8 mouse cellular contexts compared by ENCODE assay signal in genomic region chr8:70653226-70653625, GRCm38 (mm10). TPM values are rescaled to one million over a fixed set of nuclear protein-coding genes. Genes with fewer than 3 reads are reported as not detected.
DNase-seq lines count a peak whose midpoint lies in the region; ATAC-seq and TF ChIP-seq lines count a peak whose summit lies in the region.

No protein-coding gene starts in this region.

- peaks cover 39% of the 10 kb centered on the region for H3K36me3 ChIP-seq in midbrain, embryonic 12.5 days
- H3K36me3 ChIP-seq in midbrain, embryonic 14.5 days (ENCODE audit: control insufficient read depth, insufficient read depth, low read length): peaks cover 35% of the 10 kb centered on the region
- peaks cover 8% of the 10 kb centered on the region for H3K36me3 ChIP-seq in kidney, adult 2 months (ENCODE audit: control insufficient read depth, insufficient read depth, low read length)

- no peak overlapping the region for H3K4me3 ChIP-seq in midbrain, embryonic 12.5 days
- no peak overlapping the region for H3K4me3 ChIP-seq in midbrain, embryonic 14.5 days (replicated peaks; ENCODE audit: low read depth, low read length)
- H3K4me3 ChIP-seq in kidney, adult 2 months (ENCODE audit: insufficient read depth, low read depth, low read length): no peak overlapping the region

- no peak overlapping the region for H3K9ac ChIP-seq in midbrain, embryonic 12.5 days (replicated peaks)
- no peak overlapping the region for H3K9ac ChIP-seq in midbrain, embryonic 14.5 days (replicated peaks; ENCODE audit: low read length)

- WGBS in midbrain, embryonic 12.5 days: 47% methylated on average over 2 of the region's 2 CpGs
- 51% methylated on average over 2 of the region's 2 CpGs for WGBS in midbrain, embryonic 14.5 days
- WGBS in kidney, adult 2 months: 21% methylated on average over 2 of the region's 2 CpGs

- H3K4me1 ChIP-seq in midbrain, embryonic 12.5 days: peaks cover 56% of the 10 kb centered on the region
- peaks cover 25% of the 10 kb centered on the region; the same call in 1 of the 2 replicates for H3K4me1 ChIP-seq in midbrain, embryonic 14.5 days (ENCODE audit: control insufficient read depth, insufficient read depth, low read length)
- H3K4me1 ChIP-seq in kidney, adult 2 months (ENCODE audit: control insufficient read depth, insufficient read depth, low read length): peaks cover 21% of the 10 kb centered on the region

- H3K27ac ChIP-seq in midbrain, embryonic 12.5 days (replicated peaks): peak overlapping the region; percentile 25; the same call in 1 of the 2 replicates
- H3K27ac ChIP-seq in midbrain, embryonic 14.5 days (replicated peaks; ENCODE audit: low read depth, low read length): no peak overlapping the region
- H3K27ac ChIP-seq in kidney, adult 2 months (ENCODE audit: insufficient read depth, low read depth, low read length): peak overlapping the region; percentile 48; the same call in 1 of the 2 replicates

- H3K4me2 ChIP-seq in midbrain, embryonic 12.5 days (replicated peaks): no peak overlapping the region
- no peak overlapping the region for H3K4me2 ChIP-seq in midbrain, embryonic 14.5 days (ENCODE audit: low read length)

- no peak for DNase-seq in midbrain, embryonic 14.5 days
- peak; percentile 78 for DNase-seq in NIH3T3 (ENCODE audit: low read depth)
- DNase-seq in embryo, embryonic 11 days: peak; percentile 46
- peak; percentile 93 for DNase-seq in kidney, adult 2 months
- peak; percentile 76 to 81 for DNase-seq in natural killer cell, adult 2 months (ENCODE audit: low spot score in 2 of 2)
- DNase-seq in cerebellum, adult 11 months: no peak
- no peak for DNase-seq in left cerebral cortex, adult 9 months (ENCODE audit: low spot score in 2 of 2)

- ATAC-seq in midbrain, embryonic 12.5 days (ENCODE audit: low FRiP score, low read depth): no peak
- ATAC-seq in midbrain, embryonic 14.5 days (ENCODE audit: low FRiP score, low TSS enrichment): no peak

- no peaks in the 10 kb centered on the region for H3K27me3 ChIP-seq in midbrain, embryonic 12.5 days
- H3K27me3 ChIP-seq in midbrain, embryonic 14.5 days (ENCODE audit: control insufficient read depth, insufficient read depth, low read length): no peaks in the 10 kb centered on the region
- no peaks in the 10 kb centered on the region for H3K27me3 ChIP-seq in kidney, adult 2 months (replicated peaks; ENCODE audit: control insufficient read depth, insufficient read depth, low read length)

- TF ChIP-seq POLR2A in kidney, adult 2 months (IDR thresholded peaks at IDR 0.05; ENCODE audit: low read depth, low read length): no peak

- TF ChIP-seq CTCF in kidney, adult 2 months (conservative IDR thresholded peaks at IDR 0.05; ENCODE audit: insufficient read depth, insufficient read length, low read depth, low read length): peak; percentile 94

- H3K9me3 ChIP-seq in midbrain, embryonic 12.5 days: no peaks in the 10 kb centered on the region
- H3K9me3 ChIP-seq in midbrain, embryonic 14.5 days (ENCODE audit: control insufficient read depth, low read length): no peaks in the 10 kb centered on the region

RNA-seq across cellular contexts. Expression of gene Pgpep1, which starts 7.0 kb away (rescaled TPM):
- polyA plus RNA-seq in midbrain, embryonic 12.5 days (2016; fragmentation: Nextera tagmentation; extraction: Ambion mirVana): 82.7 and 93.7 TPM in 2 replicates
- polyA plus RNA-seq in midbrain, embryonic 14.5 days (2014; fragmentation: Nextera tagmentation; extraction: Ambion mirVana): 86.9 and 95.8 TPM in 2 replicates
- polyA plus RNA-seq in kidney, adult 2 months (2012; rRNA removed): 296 TPM in 2 replicates

RNA-seq across cellular contexts. Expression of gene Lsm4, which starts 19.8 kb away (rescaled TPM):
- 255 and 263 TPM in 2 replicates for polyA plus RNA-seq in midbrain, embryonic 12.5 days (2016; fragmentation: Nextera tagmentation; extraction: Ambion mirVana)
- polyA plus RNA-seq in midbrain, embryonic 14.5 days (2014; fragmentation: Nextera tagmentation; extraction: Ambion mirVana): 175 and 201 TPM in 2 replicates
- polyA plus RNA-seq in kidney, adult 2 months (2012; rRNA removed): 106 and 120 TPM in 2 replicates

RNA-seq across cellular contexts. Expression of gene Gdf15, which starts 21.0 kb away (rescaled TPM):
- polyA plus RNA-seq in midbrain, embryonic 12.5 days (2016; fragmentation: Nextera tagmentation; extraction: Ambion mirVana): 0.17 TPM in 1 of 2 replicates, not detected in the other
- 0.16 and 0.20 TPM in 2 replicates for polyA plus RNA-seq in midbrain, embryonic 14.5 days (2014; fragmentation: Nextera tagmentation; extraction: Ambion mirVana)
- 11.2 and 17.8 TPM in 2 replicates for polyA plus RNA-seq in kidney, adult 2 months (2012; rRNA removed)

RNA-seq across cellular contexts. Expression of gene Lrrc25, which starts 37.3 kb away (rescaled TPM):
- 1.0 and 1.6 TPM in 2 replicates for polyA plus RNA-seq in midbrain, embryonic 12.5 days (2016; fragmentation: Nextera tagmentation; extraction: Ambion mirVana)
- 0.34 and 1.1 TPM in 2 replicates for polyA plus RNA-seq in midbrain, embryonic 14.5 days (2014; fragmentation: Nextera tagmentation; extraction: Ambion mirVana)
- polyA plus RNA-seq in kidney, adult 2 months (2012; rRNA removed): 3.2 and 3.5 TPM in 2 replicates

RNA-seq across cellular contexts. Expression of gene Ssbp4, which starts 44.6 kb away (rescaled TPM):
- 115 and 118 TPM in 2 replicates for polyA plus RNA-seq in midbrain, embryonic 12.5 days (2016; fragmentation: Nextera tagmentation; extraction: Ambion mirVana)
- polyA plus RNA-seq in midbrain, embryonic 14.5 days (2014; fragmentation: Nextera tagmentation; extraction: Ambion mirVana): 172 and 213 TPM in 2 replicates
- 84.9 and 123 TPM in 2 replicates for polyA plus RNA-seq in kidney, adult 2 months (2012; rRNA removed)

Comparison
In these comparisons a context has a peak if more than half of its experiments do, and no peak if none do; other contexts are left out.
1. DNase-seq: peak in NIH3T3 (single experiment), embryo, embryonic 11 days (single experiment), kidney, adult 2 months (single experiment) and natural killer cell, adult 2 months (2 of 2); none in midbrain, embryonic 14.5 days (single experiment), cerebellum, adult 11 months (single experiment) and left cerebral cortex, adult 9 months (0 of 2).
2. RNA of gene Gdf15, which starts 21.0 kb away (polyA plus RNA-seq): 11.2 to 17.8 TPM in kidney, adult 2 months; 0.16 to 0.20 TPM in midbrain, embryonic 14.5 days and 0.17 TPM in midbrain, embryonic 12.5 days; every median in the first group is over 10 times any median in the second.